Mouse (Mus musculus) forebrain, embryonic 10.5 days (tissue): Measurements from ENCODE around the gene Fbxl15. TPM values are rescaled to one million over a fixed set of nuclear protein-coding genes. Genes with fewer than 3 reads are reported as not detected.

Source experiments
- DNase-seq: peaks from one replicate; pipeline ENCODE4 v3.0.0-alpha.2; 2017; ENCODE audit warnings: low spot score; ENCODE audit errors: extremely low spot score
- H3K27ac ChIP-seq: fragments of 300-500 bp; sonication (generic); 2 replicates; pipeline ENCODE4 v1.5.1; 2016; ENCODE audit warnings: mild to moderate bottlenecking
- H3K27me3 ChIP-seq: fragments of 300-500 bp; sonication (generic); 2 replicates; pipeline ENCODE4 v1.6.1; 2016; ENCODE audit warnings: mild to moderate bottlenecking; ENCODE audit not compliant: poor library complexity, severe bottlenecking
- H3K36me3 ChIP-seq: fragments of 300-500 bp; sonication (generic); replicated peaks from 2 replicates; pipeline ENCODE4 v1.6.1; 2016; ENCODE audit warnings: mild to moderate bottlenecking, moderate library complexity
- H3K4me1 ChIP-seq: fragments of 300-500 bp; sonication (generic); 2 replicates; pipeline ENCODE4 v1.6.1; 2016
- H3K4me3 ChIP-seq: fragments of 300-500 bp; sonication (generic); 2 replicates; pipeline ENCODE4 v1.5.1; 2016; ENCODE audit warnings: mild to moderate bottlenecking, moderate library complexity
- H3K9me3 ChIP-seq: fragments of 300-500 bp; sonication (generic); 2 replicates; pipeline ENCODE4 v1.6.1; 2016; ENCODE audit warnings: mild to moderate bottlenecking, moderate library complexity
- WGBS: fragments of 180-500 bp; shearing (Covaris S2); methylation state at CpG from one replicate; pipeline ENCODE4 v1.1.7; 2016; 5-methylcytosine and 5-hydroxymethylcytosine counted together
- polyA plus RNA-seq: library from polyadenylated mRNA; unstranded; fragments of >200 nt; fragmentation: Nextera tagmentation; extraction: Ambion mirVana; gene quantifications from 2 replicates; pipeline ENCODE4 v1.2.1, GENCODE M21; 2016

The Fbxl15 gene
- polyA plus RNA-seq, 1 experiment from 2014 or later: 18.0 TPM

DNA sequence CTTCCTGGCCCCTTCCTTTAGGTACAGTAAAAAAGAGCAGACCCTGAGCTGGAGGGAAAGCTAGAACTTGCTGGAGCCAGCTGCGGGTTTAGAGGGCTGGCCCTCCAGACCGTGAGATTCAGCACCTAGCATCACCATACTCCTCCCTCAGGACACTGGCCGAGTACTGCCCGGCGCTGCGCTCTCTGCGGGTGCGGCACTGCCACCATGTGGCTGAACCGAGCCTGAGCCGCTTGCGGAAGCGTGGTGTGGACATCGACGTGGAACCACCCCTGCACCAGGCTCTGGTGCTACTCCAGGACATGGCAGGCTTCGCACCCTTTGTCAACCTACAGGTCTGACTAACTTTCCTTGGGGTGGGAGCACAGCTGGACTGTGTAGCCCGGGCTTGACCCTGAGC, 2.0 kb downstream of the Fbxl15 start:
- Histone ChIP-seq H3K9me3 (no peaks in the 10 kb centered on the region), H3K36me3 (peaks cover 28% of the 10 kb centered on the region), H3K4me1 (peaks cover 75% of the 10 kb centered on the region), H3K27ac (no peak overlapping the region), H3K4me3 (peak overlapping the region; percentile 80), H3K27me3 (peaks cover 50% of the 10 kb centered on the region)
- DNase-seq: peak; percentile 80
- 8% methylated on average over 16 of the region's 16 CpGs for WGBS

DNA sequence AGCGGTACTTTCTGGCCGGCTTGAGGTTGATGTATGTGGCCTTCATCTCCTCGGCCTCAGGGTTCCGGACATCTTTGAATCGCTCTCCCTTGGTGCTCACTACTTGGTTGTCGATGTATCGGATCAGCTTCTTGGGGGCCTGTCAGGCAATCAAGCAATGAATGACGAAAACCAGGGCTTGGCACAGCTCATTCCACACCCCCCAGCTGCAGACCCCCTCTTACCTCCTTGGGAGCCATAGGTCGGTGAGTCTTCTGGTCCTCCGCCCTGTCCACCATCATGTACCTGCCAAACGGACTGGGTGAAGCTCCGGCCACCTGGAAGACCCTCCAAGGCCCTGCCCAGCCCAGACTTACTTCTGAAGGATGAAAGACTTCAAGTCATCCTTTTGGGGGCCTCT, 2.7 kb downstream of the Fbxl15 start:
- H3K27me3 ChIP-seq: peaks cover 42% of the 10 kb centered on the region
- WGBS: 93% methylated on average over 12 of the region's 12 CpGs
- 0 out of 2 replicates have a peak overlapping the region, but pooled peaks have one; percentile 14 for H3K4me3 ChIP-seq
- no peak overlapping the region for H3K27ac ChIP-seq
- peaks cover 72% of the 10 kb centered on the region for H3K4me1 ChIP-seq
- H3K9me3 ChIP-seq: no peaks in the 10 kb centered on the region
- DNase-seq: no peak
- H3K36me3 ChIP-seq: peaks cover 32% of the 10 kb centered on the region

DNA sequence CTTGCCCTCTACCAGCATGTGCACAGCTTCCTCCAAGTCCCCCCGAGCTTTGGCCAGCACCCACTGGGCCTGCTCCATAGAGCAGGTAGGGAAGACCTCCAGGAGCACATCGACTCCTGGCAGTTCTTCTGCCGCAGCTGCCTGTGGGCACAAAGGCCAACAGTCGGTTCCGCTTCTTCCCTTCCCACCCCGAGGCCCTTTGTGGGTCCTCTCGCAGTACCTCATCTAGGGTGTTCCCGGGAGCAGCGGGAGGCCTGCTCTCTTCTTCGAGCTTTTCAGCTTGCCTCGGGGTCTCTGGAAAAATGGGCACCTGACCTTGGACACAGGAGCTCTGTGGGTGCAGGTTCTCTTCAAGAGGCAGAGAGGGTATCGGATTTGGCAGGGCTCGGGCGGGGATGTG, 3.3 kb downstream of the Fbxl15 start:
- H3K27me3 ChIP-seq: peaks cover 36% of the 10 kb centered on the region
- H3K9me3 ChIP-seq: no peaks in the 10 kb centered on the region
- H3K4me3 ChIP-seq: no peak overlapping the region
- H3K36me3 ChIP-seq: peaks cover 39% of the 10 kb centered on the region
- 88% methylated on average over 14 of the region's 14 CpGs for WGBS
- peaks cover 66% of the 10 kb centered on the region for H3K4me1 ChIP-seq
- no peak overlapping the region for H3K27ac ChIP-seq
- no peak for DNase-seq

DNA sequence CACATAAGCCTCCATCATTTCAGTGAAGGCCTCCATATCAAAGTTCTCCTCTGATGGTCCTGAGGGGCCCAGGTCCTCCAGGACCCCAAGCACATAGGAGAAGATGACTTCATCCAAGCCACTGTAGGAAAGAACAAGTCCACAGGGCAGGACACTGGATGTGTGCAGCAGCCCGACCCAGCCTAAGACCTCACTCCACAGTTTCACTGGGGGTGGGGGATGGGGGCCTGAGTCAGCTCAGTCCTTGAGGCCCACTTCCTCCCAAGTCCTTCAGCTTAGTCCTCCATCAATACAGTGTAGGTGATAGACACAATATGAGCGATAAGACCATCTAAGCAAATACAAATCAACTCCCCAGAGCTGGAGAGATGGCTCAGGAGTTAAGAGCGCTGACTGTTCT, 4.0 kb downstream of the Fbxl15 start:
- H3K36me3 ChIP-seq: peaks cover 40% of the 10 kb centered on the region
- no peak for DNase-seq
- peaks cover 60% of the 10 kb centered on the region for H3K4me1 ChIP-seq
- no peak overlapping the region for H3K27ac ChIP-seq
- 87% methylated on average over 3 of the region's 3 CpGs for WGBS
- H3K4me3 ChIP-seq: no peak overlapping the region
- H3K27me3 ChIP-seq: peaks cover 30% of the 10 kb centered on the region
- H3K9me3 ChIP-seq: no peaks in the 10 kb centered on the region

- no peak for DNase-seq
- H3K27ac ChIP-seq: peak overlapping the region; percentile 76
- peaks cover 40% of the 10 kb centered on the region for H3K36me3 ChIP-seq
- H3K4me1 ChIP-seq: peaks cover 59% of the 10 kb centered on the region
- WGBS: 44% methylated on average over 7 of the region's 7 CpGs
- no peaks in the 10 kb centered on the region for H3K9me3 ChIP-seq
- H3K27me3 ChIP-seq: peaks cover 25% of the 10 kb centered on the region
- peak overlapping the region; percentile 9 for H3K4me3 ChIP-seq
Measured at GRCm38 (mm10) chr19:46332721-46333339, 4.8 kb downstream of the Fbxl15 start.

GRCm38 (mm10) chr19:46333906-46334305, 5.9 kb downstream of the Fbxl15 start:
- no peak overlapping the region for H3K27ac ChIP-seq
- peaks cover 40% of the 10 kb centered on the region for H3K36me3 ChIP-seq
- WGBS: 88% methylated on average over 3 of the region's 3 CpGs
- no peak for DNase-seq
- H3K9me3 ChIP-seq: no peaks in the 10 kb centered on the region
- H3K4me1 ChIP-seq: peaks cover 59% of the 10 kb centered on the region
- no peak overlapping the region for H3K4me3 ChIP-seq
- H3K27me3 ChIP-seq: peaks cover 25% of the 10 kb centered on the region

DNA sequence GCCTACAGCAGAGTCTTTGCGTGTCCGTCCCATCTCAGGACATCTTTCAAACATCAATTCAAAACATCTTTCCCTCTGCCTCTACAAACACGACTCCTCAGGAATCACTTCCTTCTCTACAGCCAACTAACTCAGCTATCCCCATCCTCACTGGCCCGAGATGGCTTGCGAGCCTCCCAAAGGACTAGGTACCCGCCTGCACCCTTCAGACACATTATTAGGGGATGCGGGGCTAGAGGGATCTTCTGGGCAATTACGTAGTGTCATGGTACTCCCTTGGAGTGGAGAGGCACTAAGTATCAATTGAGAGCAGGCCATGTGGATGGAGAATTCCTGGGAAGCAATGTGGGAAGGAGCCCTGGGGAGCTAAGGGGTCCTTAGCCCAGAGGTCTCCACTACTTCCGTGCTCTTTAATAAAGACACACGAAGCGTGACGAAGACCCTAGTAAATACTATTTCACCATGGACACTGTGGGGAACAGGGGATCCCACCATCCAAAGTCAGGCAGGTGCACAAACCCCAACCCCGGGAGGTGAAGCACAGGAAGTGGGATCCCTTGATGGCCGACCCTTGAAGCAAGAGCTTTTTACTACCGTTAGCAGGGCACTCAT, 9.8 kb downstream of the Fbxl15 start:
- Histone ChIP-seq H3K36me3 (peaks cover 13% of the 10 kb centered on the region), H3K27ac (peak overlapping the region; percentile 93), H3K9me3 (no peaks in the 10 kb centered on the region), H3K4me1 (peaks cover 35% of the 10 kb centered on the region), H3K4me3 (peak overlapping the region; percentile 78), H3K27me3 (no peaks in the 10 kb centered on the region)
- 34% methylated on average over 15 of the region's 15 CpGs for WGBS
- DNase-seq: no peak

DNA sequence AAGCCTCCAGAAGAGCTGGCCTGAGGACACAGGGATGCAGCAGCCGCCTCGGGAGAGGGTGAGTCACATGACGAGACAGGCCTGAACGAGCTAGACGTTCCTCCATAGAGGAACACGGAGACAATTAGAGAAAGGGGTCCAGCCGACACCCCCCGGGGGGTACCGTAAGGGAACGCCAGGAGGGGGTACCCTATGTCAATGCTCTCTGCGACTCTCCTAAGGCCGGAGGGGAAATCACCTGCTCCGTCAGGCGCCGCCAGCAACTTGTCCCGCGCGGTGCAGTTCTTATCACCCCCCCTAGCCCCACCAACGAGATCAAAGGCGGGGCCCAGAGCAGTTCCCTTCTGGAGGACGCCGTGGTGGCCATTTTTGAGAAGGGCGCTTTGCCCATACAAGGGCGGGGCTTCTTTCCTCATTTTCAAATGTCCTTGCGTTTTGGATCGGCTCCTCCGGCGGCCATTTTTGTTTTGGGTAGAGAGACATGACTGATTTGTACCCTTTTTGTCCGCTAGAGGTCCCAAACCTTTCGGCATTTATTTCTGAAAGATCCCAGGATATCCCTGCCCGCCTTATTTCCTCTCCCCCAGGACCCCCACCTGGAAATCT, 10.4 kb downstream of the Fbxl15 start, which contains the start of gene Cuedc2:
Gene Cuedc2 (minus strand): TSS at position 372 of the 606 bp plus-strand sequence.
- Histone ChIP-seq H3K4me1 (peaks cover 30% of the 10 kb centered on the region), H3K9me3 (no peaks in the 10 kb centered on the region), H3K27ac (peak within 1 kb of the TSS; percentile 93), H3K4me3 (peak within 1 kb of the TSS; percentile 78), H3K27me3 (no peaks in the 10 kb centered on the region), H3K36me3 (peaks cover 13% of the 10 kb centered on the region)
- peak; percentile 95 for DNase-seq
- under 1% methylated on average over 31 of the region's 31 CpGs for WGBS

DNA sequence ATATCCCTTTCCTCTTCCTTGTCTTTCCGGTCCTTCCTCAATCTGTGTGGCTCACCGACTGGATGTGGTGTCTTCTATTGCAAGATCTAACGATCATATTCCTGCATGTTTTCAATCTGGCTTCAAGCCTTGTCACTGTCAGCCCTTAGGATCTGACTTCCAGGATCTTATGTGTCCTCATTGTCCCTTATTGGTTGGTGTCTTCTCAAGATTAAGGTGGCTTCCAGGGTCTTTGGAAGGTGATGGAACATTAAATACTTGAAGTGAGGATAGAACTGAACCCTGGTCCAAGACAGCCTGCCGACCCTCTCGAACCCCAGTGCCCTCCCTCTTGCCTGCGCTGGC, 10.9 kb downstream of the Fbxl15 start:
- Histone ChIP-seq H3K4me3 (peak overlapping the region; percentile 78), H3K9me3 (no peaks in the 10 kb centered on the region), H3K27ac (peak overlapping the region; percentile 93), H3K36me3 (peaks cover 13% of the 10 kb centered on the region), H3K4me1 (peaks cover 30% of the 10 kb centered on the region), H3K27me3 (peaks cover 3% of the 10 kb centered on the region; the same call in 1 of the 2 replicates)
- 52% methylated on average over 6 of the region's 6 CpGs for WGBS
- DNase-seq: no peak

DNA sequence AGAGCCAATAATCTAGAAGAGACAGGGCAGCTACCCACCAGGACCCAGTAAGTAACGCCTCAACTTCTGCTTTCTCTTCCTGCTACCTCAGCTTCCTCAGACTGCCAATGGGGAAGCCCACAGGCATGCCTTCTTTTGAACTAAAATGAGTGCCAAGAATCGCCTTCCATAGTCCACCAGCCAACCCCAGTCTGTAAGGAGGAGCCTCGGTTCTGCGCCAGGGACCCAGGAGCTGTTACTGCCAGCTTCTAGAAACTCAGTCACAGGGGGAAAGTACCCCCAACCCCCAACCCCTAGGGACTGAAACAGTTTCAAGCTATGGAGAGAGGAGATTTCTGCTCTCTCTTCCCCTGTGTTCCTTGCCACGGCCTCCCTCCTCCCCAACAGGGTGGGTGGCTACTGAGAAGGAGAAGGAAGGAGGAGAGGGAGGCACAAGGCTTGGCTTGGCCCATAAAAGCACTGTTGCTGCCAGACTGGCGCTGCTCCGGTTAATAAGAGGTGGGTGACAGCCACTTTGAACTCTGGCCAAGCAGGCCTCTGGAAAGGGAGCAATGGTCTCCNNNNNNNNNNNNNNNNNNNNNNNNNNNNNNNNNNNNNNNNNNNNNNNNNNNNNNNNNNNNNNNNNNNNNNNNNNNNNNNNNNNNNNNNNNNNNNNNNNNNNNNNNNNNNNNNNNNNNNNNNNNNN, 11.4 kb downstream of the Fbxl15 start:
- no peak for DNase-seq
- 83% methylated on average over 7 of the region's 7 CpGs for WGBS
- peak overlapping the region; percentile 78; the same call in 1 of the 2 replicates for H3K4me3 ChIP-seq
- peaks cover 13% of the 10 kb centered on the region for H3K36me3 ChIP-seq
- H3K9me3 ChIP-seq: no peaks in the 10 kb centered on the region
- H3K27ac ChIP-seq: peak overlapping the region; percentile 93
- peaks cover 29% of the 10 kb centered on the region for H3K4me1 ChIP-seq
- peaks cover 8% of the 10 kb centered on the region for H3K27me3 ChIP-seq

DNA sequence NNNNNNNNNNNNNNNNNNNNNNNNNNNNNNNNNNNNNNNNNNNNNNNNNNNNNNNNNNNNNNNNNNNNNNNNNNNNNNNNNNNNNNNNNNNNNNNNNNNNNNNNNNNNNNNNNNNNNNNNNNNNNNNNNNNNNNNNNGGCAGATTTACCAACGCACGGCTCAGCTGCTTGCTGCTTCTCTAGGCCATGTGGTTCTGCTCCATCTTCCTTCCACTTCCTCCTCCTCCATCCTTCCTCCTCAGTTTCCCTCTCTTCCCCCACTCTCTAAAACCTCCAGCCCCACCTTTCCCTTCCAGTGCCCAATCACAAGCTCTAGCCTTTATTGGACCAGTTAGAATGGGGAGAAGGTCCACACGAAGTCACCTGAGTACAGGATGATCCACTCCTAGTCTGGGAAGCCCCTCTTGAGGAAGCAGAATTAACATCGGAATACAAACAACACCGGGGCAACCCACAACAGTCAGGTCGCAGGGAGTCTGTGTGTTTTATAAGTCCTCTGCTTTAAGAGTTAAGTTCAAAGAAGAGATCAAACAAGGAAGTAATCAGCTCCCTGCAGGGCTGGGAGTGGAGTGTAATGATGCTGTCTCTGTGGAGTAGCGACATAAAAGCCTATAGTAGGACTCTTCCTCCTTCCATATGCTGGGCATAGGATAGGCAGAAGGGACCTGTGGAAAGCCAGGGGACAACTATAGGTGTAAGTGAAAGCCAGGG, 16.9 kb downstream of the Fbxl15 start:
- WGBS: 28% methylated on average over 7 of the region's 7 CpGs
- Histone ChIP-seq H3K27me3 (peaks cover 57% of the 10 kb centered on the region), H3K4me3 (no peak overlapping the region)

GRCm38 (mm10) chr19:46347146-46347545, 19.2 kb downstream of the Fbxl15 start:
- no peaks in the 10 kb centered on the region for H3K36me3 ChIP-seq
- H3K4me1 ChIP-seq: peaks cover 29% of the 10 kb centered on the region
- no peak for DNase-seq
- WGBS: 97% methylated on average over 1 of the region's 1 CpGs
- H3K27ac ChIP-seq: no peak overlapping the region
- H3K27me3 ChIP-seq: peaks cover 79% of the 10 kb centered on the region
- no peaks in the 10 kb centered on the region for H3K9me3 ChIP-seq
- no peak overlapping the region for H3K4me3 ChIP-seq

More for the DNA sequence above, 16.9 kb downstream of the Fbxl15 start:
- Histone ChIP-seq H3K27ac (no peak overlapping the region), H3K36me3 (no peaks in the 10 kb centered on the region), H3K9me3 (no peaks in the 10 kb centered on the region), H3K4me1 (peaks cover 25% of the 10 kb centered on the region)
- no peak for DNase-seq
